Mouse (Mus musculus): ENCODE measurements around the gene Mthfd1l.

GRCm38 (mm10) chr10:4094093-4094817, 121.3 kb downstream of the Mthfd1l start:
- no peak for TF ChIP-seq TBP (conservative IDR thresholded peaks at IDR 0.05; ENCODE audit: low read depth, low read length)
- TF ChIP-seq IRF4 (IDR thresholded peaks at IDR 0.05; ENCODE audit: low read depth, low read length), result no peak
- no peak for TF ChIP-seq ZC3H11A (IDR thresholded peaks at IDR 0.05; ENCODE audit: low read depth, low read length)
